Mouse (Mus musculus): ENCODE measurements at regions not wholly inside any gene's neighbourhood (a gene's known extent, or its start where the extent isn't known, plus 50 kb on each side); places are given as distances from the start of the nearest gene placed in this dataset.

DNA sequence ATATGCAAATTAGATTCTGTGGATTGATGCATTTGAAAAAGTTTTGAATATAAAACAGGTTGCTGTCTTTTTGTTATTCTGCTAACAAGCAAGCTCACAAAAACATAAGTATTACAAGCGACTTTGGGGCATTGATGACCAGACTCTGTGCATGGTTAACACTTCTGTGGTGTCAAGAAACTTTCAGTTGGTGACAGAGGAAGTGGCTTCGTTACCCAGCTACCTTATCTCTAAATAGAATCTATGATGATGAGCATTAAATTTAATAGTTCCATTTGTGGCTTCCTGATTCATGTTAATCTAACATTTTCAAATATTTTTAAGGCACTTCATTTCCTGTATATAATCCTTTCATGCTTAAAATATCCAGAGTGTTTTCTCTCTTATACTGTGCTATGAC, 100.8 kb downstream of the Tm2d1 start:
- WGBS: 35% methylated on average over 2 of the region's 2 CpGs
- Histone ChIP-seq H3K9me3 (replicated peaks; ENCODE audit: control insufficient read depth, low read length) (no peaks in the 10 kb centered on the region), H3K4me3 (ENCODE audit: low read depth, low read length) (no peak overlapping the region)

DNA sequence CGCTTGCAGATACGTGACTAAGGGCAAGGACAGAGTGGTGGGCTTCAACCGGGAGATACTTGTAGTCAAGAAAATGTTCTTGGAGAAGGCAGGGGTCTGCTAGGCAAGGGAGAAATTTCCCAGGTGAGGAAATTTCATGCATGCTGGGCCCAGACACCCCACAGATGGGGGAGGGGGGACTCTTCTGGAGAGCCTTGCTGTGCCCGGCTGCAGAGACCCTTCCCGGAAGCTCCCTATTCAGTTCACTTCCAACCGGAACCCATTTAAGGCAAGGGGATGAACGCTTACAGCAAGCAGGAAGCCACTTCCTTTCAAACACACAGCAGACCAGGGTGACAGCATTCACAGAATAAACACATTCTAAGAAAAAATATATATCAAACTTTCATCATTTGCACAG, 124.8 kb downstream of the Tm2d1 start:
- H3K4me1 ChIP-seq (ENCODE audit: control insufficient read depth, insufficient read depth, low read length): no peaks in the 10 kb centered on the region
- H3K9ac ChIP-seq (ENCODE audit: low read length): no peak overlapping the region
- WGBS: 88% methylated on average over 7 of the region's 7 CpGs
- no peak overlapping the region for H3K27ac ChIP-seq (ENCODE audit: low read depth, low read length)
- H3K4me2 ChIP-seq (ENCODE audit: low read length): no peak overlapping the region
- H3K4me3 ChIP-seq (ENCODE audit: low read depth, low read length): no peak overlapping the region
- no peaks in the 10 kb centered on the region for H3K27me3 ChIP-seq (replicated peaks; ENCODE audit: control insufficient read depth, insufficient read depth, low read length)
- no peaks in the 10 kb centered on the region for H3K36me3 ChIP-seq (ENCODE audit: control insufficient read depth, insufficient read depth, low read length)
- DNase-seq (ENCODE audit: low spot score) (no peak), ATAC-seq (no peak)
- H3K9me3 ChIP-seq (replicated peaks; ENCODE audit: control insufficient read depth, low read length): no peaks in the 10 kb centered on the region

More for the DNA sequence above, 100.8 kb downstream of the Tm2d1 start:
- no peak for DNase-seq (ENCODE audit: low spot score)
- Histone ChIP-seq H3K27me3 (replicated peaks; ENCODE audit: control insufficient read depth, insufficient read depth, low read length) (no peaks in the 10 kb centered on the region), H3K36me3 (ENCODE audit: control insufficient read depth, insufficient read depth, low read length) (no peaks in the 10 kb centered on the region), H3K9ac (ENCODE audit: low read length) (no peak overlapping the region), H3K27ac (ENCODE audit: low read depth, low read length) (no peak overlapping the region), H3K4me1 (ENCODE audit: control insufficient read depth, insufficient read depth, low read length) (peaks cover 4% of the 10 kb centered on the region; the same call in 1 of the 2 replicates), H3K4me2 (ENCODE audit: low read length) (no peak overlapping the region)
- no peak for ATAC-seq

DNA sequence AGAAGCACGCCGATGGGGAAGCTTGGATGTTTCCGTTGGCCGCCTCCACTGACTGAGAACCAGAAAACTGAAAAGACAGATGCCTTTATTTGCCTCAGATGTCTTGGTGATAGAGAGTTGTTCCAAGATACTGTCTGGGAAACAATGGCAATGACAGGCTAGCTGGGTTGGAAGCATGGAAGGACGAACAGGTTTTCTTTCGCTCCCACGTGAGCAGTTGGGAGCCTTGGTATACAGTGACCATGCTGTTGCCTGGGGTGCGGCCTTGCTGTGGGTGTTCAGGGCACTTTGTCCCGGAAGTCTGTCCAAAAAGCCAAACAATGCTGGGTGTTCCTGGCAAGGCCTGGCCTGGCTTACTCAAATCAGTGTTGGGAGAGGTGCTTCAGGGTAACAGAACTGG, 125.4 kb downstream of the Tm2d1 start:
- DNase-seq (ENCODE audit: low spot score) (no peak), ATAC-seq (no peak)
- Histone ChIP-seq H3K4me3 (ENCODE audit: low read depth, low read length) (no peak overlapping the region), H3K36me3 (ENCODE audit: control insufficient read depth, insufficient read depth, low read length) (no peaks in the 10 kb centered on the region), H3K4me1 (ENCODE audit: control insufficient read depth, insufficient read depth, low read length) (no peaks in the 10 kb centered on the region), H3K9me3 (replicated peaks; ENCODE audit: control insufficient read depth, low read length) (no peaks in the 10 kb centered on the region), H3K27me3 (replicated peaks; ENCODE audit: control insufficient read depth, insufficient read depth, low read length) (no peaks in the 10 kb centered on the region), H3K4me2 (ENCODE audit: low read length) (no peak overlapping the region), H3K9ac (ENCODE audit: low read length) (no peak overlapping the region), H3K27ac (ENCODE audit: low read depth, low read length) (no peak overlapping the region)
- WGBS: 90% methylated on average over 9 of the region's 9 CpGs

DNA sequence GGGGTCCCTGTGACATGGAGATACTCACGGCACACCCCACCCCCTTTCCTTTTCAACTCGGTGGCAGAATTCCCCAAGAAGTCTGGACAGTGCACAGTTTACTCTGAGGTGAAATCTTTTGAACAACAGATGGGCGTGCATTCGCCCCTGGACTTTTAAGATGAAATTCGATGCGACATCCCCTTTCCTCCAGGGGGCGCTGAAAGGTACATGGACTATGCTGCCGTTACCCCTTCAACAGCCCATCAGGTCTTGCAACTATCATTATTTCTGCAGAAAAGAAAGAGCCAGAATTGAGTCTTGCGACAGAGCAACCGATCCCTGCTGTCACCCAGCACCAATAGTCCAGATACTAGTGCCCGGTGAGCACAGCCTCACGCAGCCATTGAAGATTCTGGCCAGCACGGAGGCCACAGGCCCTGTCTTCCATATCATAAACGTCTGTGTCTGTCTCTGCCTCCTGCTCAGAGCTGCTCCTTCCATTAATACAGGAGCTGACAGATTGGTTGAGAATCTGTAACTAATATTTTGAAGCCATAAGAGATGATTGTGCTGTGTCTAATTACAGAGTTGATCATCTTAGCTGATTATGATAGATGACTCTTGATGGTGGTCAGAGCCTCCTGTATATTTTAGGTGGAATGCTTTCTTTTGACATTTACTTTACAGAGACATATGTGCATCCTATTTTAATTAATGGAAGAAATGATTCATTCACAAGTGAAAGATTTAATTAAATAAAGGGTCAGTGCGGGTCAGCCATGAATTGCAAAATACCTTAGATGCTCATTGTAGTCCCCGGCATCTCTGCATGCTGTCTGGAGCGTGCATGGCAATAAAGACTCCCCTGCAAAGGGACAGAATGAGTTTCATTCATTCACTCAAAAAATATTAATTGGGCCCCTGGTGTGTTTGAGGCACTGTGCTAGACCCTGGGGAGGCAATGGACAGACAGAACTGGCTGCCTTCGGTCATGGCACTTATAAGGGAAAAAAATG, 128.0 kb downstream of the Tm2d1 start:
- 46% methylated on average over 18 of the region's 18 CpGs for WGBS
- Histone ChIP-seq H3K27me3 (replicated peaks; ENCODE audit: control insufficient read depth, insufficient read depth, low read length) (no peaks in the 10 kb centered on the region), H3K36me3 (ENCODE audit: control insufficient read depth, insufficient read depth, low read length) (no peaks in the 10 kb centered on the region), H3K9me3 (replicated peaks; ENCODE audit: control insufficient read depth, low read length) (no peaks in the 10 kb centered on the region), H3K4me1 (ENCODE audit: control insufficient read depth, insufficient read depth, low read length) (no peaks in the 10 kb centered on the region), H3K4me2 (ENCODE audit: low read length) (no peak overlapping the region), H3K4me3 (ENCODE audit: low read depth, low read length) (no peak overlapping the region), H3K27ac (ENCODE audit: low read depth, low read length) (no peak overlapping the region), H3K9ac (ENCODE audit: low read length) (no peak overlapping the region)
- DNase-seq (ENCODE audit: low spot score) (peak; percentile 55), ATAC-seq (no peak; the same call in 1 of the 2 replicates)

DNA sequence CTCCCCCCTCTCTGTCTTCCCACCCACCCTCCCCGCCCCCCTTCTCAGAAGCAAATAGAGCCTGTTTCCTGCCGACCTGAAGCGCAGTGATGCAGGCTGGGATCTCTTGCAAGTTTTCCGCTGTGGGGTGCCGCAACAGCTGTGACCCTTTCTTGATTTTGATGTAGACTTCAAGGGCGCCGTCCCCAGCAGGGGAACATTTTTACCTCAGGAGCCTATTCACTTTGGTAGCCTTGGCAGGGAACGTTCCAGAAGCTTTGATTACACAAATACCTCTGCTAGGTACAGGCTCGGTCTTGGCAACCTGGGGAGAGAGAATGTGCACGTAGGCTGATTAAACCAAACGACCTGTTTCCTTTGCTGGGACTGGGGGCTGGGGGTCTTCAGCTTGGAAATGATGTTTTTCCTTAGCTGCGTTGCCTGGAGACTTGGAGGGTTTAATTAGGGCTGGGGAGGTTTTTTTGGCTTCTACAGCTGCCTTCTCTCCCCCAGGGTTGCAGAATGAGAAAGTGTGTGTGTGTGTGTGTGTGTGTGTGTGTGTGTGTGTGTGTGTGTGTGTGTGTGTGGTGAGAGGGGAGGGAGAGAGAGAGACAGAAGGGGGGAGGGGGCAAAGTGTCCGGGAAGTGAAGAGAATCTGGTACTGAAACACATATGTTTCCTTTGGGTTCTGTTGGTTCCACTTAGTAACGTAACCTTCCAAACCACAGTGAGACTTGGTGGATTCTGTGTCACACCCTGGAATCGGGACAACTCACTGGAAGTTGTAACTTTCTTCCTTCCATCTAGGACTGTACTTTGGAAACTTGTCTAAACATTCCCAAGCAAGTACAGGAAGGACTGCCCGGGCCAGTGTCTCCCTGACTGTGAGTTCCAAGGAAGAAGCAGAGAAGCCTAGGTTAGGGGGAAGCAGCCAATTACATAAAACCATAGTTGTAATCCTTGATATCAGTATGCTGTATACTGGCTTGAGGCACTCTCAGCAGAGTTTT, 138.9 kb downstream of the Tm2d1 start:
- Histone ChIP-seq H3K4me2 (ENCODE audit: low read length) (peak overlapping the region; percentile 49), H3K4me3 (ENCODE audit: low read depth, low read length) (peak overlapping the region; percentile 24), H3K27me3 (replicated peaks; ENCODE audit: control insufficient read depth, insufficient read depth, low read length) (no peaks in the 10 kb centered on the region), H3K9ac (ENCODE audit: low read length) (peak overlapping the region; percentile 40; the same call in 1 of the 2 replicates), H3K9me3 (replicated peaks; ENCODE audit: control insufficient read depth, low read length) (no peaks in the 10 kb centered on the region), H3K36me3 (ENCODE audit: control insufficient read depth, insufficient read depth, low read length) (no peaks in the 10 kb centered on the region), H3K27ac (ENCODE audit: low read depth, low read length) (peak overlapping the region; percentile 71), H3K4me1 (ENCODE audit: control insufficient read depth, insufficient read depth, low read length) (peaks cover 8% of the 10 kb centered on the region)
- DNase-seq (ENCODE audit: low spot score) (peak; percentile 78), ATAC-seq (peak; percentile 86)
- WGBS: 8% methylated on average over 15 of the region's 16 CpGs

DNA sequence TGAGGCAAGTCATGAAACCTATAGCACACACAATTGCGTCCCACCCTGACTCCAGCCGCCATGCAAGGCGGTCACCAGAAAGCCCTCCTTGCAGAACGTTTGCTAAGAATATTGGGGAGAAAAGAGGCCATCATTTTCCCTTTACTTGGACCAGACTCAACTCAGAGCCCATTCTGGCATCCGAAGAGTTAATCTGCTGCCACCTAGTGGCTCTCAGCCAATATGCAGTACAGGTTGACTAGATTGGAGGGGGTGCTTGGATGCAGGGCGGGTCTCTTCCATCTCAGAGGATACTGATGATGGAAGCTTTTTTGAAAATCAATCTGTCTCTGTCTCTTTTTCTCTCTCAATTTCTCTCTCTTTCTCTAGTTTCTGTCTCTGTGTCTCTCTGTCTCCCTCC, 139.6 kb downstream of the Tm2d1 start:
- DNase-seq (ENCODE audit: low spot score) (peak; percentile 93), ATAC-seq (peak; percentile 86)
- 3% methylated on average over 6 of the region's 6 CpGs for WGBS
- H3K4me2 ChIP-seq (ENCODE audit: low read length): peak overlapping the region; percentile 49
- H3K36me3 ChIP-seq (ENCODE audit: control insufficient read depth, insufficient read depth, low read length): no peaks in the 10 kb centered on the region
- no peak overlapping the region; the same call in 1 of the 2 replicates for H3K9ac ChIP-seq (ENCODE audit: low read length)
- peak overlapping the region; percentile 48; the same call in 1 of the 2 replicates for H3K27ac ChIP-seq (ENCODE audit: low read depth, low read length)
- peaks cover 8% of the 10 kb centered on the region for H3K4me1 ChIP-seq (ENCODE audit: control insufficient read depth, insufficient read depth, low read length)
- no peaks in the 10 kb centered on the region for H3K27me3 ChIP-seq (replicated peaks; ENCODE audit: control insufficient read depth, insufficient read depth, low read length)
- no peaks in the 10 kb centered on the region for H3K9me3 ChIP-seq (replicated peaks; ENCODE audit: control insufficient read depth, low read length)
- no peak overlapping the region for H3K4me3 ChIP-seq (ENCODE audit: low read depth, low read length)

DNA sequence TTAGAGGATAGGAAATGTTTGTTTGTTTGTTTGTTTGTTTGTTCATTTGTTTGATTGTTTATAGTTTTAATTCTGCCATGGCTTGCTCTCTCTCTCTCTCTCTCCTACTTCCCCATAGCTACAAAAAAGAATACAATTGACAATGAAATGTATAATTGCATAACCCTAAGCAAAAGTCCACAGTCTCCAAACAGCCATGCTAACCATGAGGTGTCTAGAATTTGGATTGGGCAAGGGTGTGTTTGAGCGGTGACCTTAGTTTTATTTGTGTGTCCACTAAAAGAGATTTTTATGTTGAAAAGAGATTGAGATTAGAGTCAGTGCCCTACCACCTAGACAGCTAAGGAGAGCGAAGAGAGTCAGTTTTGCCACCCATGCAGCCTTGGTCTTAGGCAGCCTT, 141.2 kb downstream of the Tm2d1 start:
- Histone ChIP-seq H3K27ac (ENCODE audit: low read depth, low read length) (no peak overlapping the region), H3K4me1 (ENCODE audit: control insufficient read depth, insufficient read depth, low read length) (peaks cover 8% of the 10 kb centered on the region), H3K4me2 (ENCODE audit: low read length) (no peak overlapping the region), H3K27me3 (replicated peaks; ENCODE audit: control insufficient read depth, insufficient read depth, low read length) (no peaks in the 10 kb centered on the region), H3K9ac (ENCODE audit: low read length) (no peak overlapping the region), H3K36me3 (ENCODE audit: control insufficient read depth, insufficient read depth, low read length) (no peaks in the 10 kb centered on the region), H3K4me3 (ENCODE audit: low read depth, low read length) (no peak overlapping the region), H3K9me3 (replicated peaks; ENCODE audit: control insufficient read depth, low read length) (no peaks in the 10 kb centered on the region)
- no peak for DNase-seq (ENCODE audit: low spot score)
- ATAC-seq: no peak
- 91% methylated on average over 2 of the region's 2 CpGs for WGBS

DNA sequence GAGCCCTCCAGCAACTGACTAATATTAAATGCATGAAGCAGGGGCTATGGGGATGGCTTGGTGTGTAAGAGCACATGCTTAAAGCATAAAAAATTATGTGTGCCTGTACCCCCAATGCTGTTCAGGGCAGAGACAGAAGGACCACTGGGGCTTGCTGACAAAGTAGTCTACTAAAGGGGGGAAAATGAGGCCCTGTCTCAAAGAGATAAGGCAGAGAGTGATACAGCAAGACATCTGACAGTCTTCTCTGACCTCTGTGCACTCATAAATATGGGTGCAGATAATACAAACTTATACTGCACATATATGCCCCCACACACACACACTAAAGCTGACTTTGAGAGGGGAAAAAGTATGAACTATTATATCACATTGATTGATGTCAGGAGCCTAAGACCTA, 142.8 kb downstream of the Tm2d1 start:
- H3K4me1 ChIP-seq (ENCODE audit: control insufficient read depth, insufficient read depth, low read length): peaks cover 8% of the 10 kb centered on the region
- no peak overlapping the region for H3K27ac ChIP-seq (ENCODE audit: low read depth, low read length)
- no peak overlapping the region for H3K4me2 ChIP-seq (ENCODE audit: low read length)
- no peak overlapping the region for H3K9ac ChIP-seq (ENCODE audit: low read length)
- no peaks in the 10 kb centered on the region for H3K36me3 ChIP-seq (ENCODE audit: control insufficient read depth, insufficient read depth, low read length)
- no peaks in the 10 kb centered on the region for H3K9me3 ChIP-seq (replicated peaks; ENCODE audit: control insufficient read depth, low read length)
- ATAC-seq (no peak), DNase-seq (ENCODE audit: low spot score) (no peak)
- H3K27me3 ChIP-seq (replicated peaks; ENCODE audit: control insufficient read depth, insufficient read depth, low read length): no peaks in the 10 kb centered on the region
- H3K4me3 ChIP-seq (ENCODE audit: low read depth, low read length): no peak overlapping the region

Data from forebrain, embryonic 14.5 days (tissue).